Mouse (Mus musculus): ENCODE data around the gene Rara.
A peak's percentile ranks its signal among the peaks of the same experiment; 100 is the strongest.
"Not testable (repeated sequence)": the region's sequence is repeated elsewhere in the genome, so short reads cannot be mapped to it uniquely, and the experiment has no call there.

Gene Rara

DNA sequence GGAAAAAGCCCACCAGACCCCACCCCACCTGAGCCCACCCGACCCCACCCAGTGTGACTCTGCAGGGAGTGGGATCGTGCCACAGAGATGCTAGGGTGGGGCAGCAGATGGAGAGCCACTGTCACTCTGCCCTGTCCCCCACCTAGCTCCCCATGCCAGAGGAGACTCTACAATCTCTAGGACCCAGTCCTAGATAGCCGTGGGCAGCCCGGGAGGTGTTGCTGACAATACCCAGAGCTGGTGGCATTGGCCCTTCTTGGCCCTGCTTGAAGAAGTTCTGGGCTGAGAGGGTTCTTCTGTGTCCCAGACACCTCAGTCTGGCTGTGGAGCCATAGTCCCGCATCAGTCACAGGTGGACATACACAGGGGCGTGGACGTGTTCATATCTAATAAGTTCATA lies 57.9 kb downstream of the Rara start:
- DNase-seq (ENCODE audit: extremely low spot score, low read depth, low spot score): no peak

DNA sequence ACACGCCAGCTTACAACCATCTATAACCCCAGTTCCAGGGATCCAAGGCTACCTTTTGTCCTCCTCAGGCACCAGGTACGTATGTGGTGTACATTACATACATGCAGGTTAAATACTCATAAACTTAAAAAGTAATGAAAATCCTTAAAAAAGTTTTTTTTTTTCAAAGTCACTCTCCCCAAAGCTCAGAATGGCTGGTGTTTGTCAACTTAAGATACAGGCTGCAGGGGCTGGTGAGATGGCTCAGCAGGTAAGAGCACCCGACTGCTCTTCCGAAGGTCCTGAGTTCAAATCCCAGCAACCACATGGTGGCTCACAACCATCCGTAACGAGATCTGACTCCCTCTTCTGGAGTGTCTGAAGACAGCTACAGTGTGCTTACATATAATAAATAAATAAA lies 60.6 kb downstream of the Rara start:
- DNase-seq (ENCODE audit: extremely low spot score, low read depth, low spot score): not testable (repeated sequence)

DNA sequence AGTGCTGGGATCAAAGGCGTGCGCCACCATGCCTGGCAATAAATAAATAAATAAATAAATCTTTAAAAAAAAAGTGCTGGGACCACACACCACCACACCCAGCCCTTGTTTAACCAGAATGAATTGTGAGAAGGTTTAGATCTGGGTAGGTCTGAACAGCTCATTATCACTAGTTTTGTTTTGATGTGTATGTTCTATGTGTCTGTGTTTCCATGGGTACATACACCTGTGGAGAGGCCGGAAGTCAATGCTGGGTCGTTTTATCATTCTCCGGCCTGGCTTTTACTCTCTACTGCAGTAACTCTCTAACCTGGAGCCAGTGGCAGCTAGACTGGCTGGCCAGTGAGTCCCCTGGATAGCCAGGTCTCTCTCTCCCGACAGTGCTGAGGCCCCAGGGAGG lies 63.2 kb downstream of the Rara start:
- no peak for DNase-seq (ENCODE audit: extremely low spot score, low read depth, low spot score)

DNA sequence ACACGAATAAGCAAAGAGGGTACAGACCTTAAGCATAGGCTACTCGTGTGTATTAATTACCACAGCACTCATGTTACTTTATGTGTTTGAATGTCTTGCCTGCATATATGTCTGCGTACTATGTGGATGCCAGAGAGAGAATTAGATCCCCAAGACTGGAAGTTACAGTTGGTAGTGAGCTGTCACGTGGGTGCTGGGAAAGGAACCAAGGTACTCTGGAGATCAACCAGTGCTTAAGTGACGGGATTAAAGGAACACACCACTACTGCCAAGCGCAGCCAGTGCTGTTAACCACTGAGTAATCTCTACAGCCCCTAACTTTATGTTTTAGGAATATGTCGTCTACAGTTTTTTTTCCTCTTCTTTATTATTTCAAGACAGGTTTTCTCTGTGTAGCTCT lies 68.4 kb downstream of the Rara start:
- no peak for DNase-seq (ENCODE audit: extremely low spot score, low read depth, low spot score)

DNA sequence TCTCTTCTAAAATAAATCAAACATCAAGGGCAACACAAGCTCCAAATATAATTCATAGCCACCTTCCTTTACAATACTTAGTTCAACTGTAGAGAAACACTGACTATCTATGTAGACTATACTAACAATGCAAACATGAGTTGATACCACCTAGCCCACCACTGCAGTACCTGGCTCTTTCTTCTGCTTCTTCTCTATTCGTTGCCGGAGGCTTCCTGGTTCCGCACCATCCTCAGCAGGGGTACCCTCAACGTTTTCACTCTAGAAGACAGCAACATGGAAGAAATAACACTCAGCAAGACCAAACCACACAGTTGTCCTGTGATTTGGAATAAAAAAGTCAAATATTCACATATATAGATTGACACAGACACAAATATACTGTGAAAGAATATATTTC lies 70.0 kb downstream of the Rara start:
- DNase-seq (ENCODE audit: extremely low spot score, low read depth, low spot score): no peak

DNA sequence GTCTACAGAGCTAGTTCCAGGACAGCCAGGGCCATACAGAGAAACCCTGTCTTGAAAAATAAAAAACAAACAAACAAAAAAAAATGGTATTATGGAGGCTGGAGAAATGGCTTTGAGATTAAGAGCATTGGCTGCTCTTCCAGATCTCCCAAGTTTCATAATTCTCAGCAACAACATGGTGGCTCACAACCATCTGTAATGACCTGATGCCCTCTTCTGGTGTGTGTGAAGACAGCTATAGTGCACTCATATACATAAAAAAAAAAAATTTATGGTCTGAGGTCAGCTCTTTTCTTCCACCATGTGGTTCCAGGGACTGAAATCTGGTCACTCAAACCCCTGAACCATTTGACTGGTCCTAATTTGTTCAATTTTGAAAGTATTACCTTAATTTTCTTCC lies 71.2 kb downstream of the Rara start:
- DNase-seq (ENCODE audit: extremely low spot score, low read depth, low spot score): no peak

DNA sequence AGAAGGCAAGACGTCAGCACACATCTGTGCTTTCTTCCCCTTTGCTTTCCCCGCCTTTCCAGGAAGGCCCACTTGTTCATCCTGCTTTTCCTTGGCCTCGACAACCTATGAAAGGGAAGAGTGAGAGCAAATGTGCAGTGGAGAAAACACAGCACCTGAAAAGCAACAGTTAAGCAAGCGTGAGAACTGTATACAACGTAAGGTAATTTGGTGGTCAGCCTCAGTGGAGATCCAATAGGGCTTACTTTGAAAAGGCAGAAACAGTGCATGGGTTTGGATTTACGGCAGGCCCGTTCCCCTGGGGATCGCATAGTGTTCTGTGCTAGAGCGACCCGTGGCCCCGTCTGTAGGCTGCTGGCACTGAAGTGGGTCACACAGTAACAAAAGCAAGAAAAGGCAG lies 71.6 kb downstream of the Rara start:
- no peak for DNase-seq (ENCODE audit: extremely low spot score, low read depth, low spot score)

DNA sequence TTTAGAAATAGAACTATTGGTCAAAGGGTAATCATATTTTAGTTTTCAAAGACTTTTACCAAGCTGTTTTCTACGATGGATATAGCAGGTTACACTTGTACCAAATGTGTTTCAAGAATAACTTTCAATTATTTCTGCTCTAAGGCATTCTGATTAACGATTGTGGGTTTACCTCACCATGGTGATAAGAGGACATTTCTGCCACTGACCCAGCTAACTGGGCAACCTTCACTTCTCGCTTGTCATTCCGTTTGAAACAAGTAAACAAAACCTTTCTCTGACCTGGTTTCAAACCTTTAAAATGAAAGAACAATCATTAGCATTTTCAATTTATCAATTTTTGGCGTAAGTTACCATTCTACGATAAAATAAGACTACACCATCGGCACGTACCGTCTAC lies 79.2 kb downstream of the Rara start:
- no peak for DNase-seq (ENCODE audit: extremely low spot score, low read depth, low spot score)

DNA sequence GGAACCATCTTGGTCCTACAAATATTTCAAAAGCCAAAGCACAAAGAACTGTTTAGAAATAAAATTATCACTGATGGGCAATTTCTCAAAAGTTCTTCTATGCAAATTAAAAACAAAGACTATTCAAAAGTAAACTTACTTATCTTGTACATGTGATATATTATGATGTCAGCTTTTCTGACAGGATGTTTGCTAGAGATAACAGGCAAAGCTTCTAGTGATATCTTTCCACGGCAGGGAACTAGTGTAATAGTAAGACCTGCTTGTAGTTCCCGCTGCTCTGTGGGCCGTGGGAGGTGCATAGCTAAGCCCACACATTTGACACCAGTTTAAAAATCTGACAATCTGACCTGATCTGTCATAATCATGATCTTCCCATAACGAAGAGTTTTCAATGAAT lies 82.5 kb downstream of the Rara start:
- DNase-seq (ENCODE audit: extremely low spot score, low read depth, low spot score): no peak

DNA sequence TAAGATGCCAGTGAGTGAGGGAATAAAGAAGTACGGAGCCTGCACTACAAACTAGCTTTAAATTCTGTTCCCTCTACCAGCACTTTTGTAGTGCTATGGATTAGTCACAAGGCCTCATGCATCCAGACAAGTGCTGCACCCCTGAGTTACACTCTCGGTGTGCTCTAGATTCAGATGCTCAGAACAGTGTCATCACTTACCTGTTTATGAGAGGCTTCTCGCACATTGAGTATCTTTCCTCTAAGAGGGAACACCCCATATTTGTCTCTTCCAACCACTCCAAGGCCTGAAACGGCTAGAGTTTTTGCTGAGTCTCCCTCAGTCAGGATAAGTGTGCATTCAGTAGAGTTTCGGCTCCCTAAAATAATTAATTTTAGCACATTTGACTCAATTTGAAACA lies 83.1 kb downstream of the Rara start:
- DNase-seq (ENCODE audit: extremely low spot score, low read depth, low spot score): no peak

DNA sequence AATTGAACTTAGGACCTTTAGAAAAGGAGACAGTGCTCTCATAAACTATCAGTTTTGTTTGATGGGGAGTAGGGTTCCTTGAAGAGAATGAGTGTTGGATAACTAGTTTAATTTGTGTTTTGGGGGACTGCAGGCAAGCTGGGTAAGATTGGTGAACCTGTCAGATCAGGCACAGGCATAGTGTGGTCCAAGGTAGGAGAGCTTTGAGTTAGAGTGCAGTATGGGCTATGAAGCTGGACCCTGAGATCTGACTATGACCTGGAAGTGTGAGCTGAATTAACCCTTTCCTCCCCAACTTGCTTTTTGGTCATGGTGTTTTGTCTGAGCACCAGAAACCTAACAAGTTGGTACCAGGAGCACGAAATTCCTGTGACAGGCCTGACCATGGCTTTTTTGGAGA lies 86.2 kb downstream of the Rara start:
- no peak for DNase-seq (ENCODE audit: extremely low spot score, low read depth, low spot score)

DNA sequence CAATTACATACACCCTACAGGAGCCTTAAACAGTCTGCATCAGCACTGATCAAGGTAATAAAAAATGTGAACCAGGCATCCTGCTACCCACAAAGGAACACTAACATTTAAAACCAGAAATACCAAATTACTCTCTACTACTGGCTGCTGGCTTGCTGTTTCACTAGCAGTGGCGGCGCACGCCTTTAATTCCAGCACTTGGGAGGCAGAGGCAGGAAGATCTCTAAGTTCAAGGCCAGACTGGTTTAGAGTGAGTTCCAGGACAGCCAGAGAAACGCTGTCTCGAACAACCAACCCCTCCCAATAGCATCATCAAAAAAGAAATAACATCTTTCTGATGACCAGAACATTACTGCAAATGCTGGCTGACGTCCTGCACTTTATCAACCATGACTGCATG lies 92.2 kb downstream of the Rara start:
- DNase-seq (ENCODE audit: extremely low spot score, low read depth, low spot score): no peak

DNA sequence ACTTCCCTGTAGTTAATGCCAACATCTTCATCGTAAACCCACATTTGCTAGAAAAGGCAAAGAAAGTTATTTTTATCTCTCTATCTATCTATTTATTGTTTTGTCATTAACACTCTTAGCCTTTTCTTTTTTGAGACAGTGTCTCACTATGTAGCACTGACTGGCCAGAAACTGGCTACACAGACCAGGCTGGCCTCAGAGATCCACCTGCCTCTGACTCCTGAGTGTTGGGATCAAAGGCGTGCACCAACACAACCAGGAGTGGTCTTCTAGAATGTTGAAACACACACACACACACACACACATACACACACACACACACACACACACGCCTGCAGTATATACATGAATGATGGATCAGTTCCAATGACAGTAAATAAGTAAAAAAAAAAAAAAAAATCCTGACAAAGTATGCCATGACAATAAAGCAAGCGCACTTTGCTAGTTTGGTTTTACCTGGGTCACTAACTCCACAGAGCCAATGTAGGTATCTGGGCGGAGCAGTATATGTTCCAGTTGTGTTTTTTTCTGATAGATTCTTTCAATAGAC lies 94.8 kb downstream of the Rara start:
- no peak for DNase-seq (ENCODE audit: extremely low spot score, low read depth, low spot score)

DNA sequence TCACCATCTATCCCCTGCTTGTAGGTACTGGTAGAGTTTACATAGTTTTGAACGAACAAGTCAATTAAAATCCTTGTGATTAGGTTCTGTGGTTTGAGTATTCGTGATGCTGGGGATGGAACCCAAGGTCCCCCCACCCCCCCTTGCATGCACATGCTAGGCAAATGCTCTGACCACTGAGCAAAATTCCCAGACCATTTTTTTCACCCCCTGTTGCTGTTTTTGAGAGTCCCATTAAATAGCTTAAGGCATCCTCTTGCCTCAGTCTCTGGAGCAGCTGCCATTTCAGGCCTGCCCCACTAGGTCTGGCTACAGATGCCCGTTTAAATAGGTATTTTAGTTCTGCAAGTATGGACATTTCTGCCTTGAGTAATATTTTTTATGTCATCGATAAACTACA lies 95.5 kb downstream of the Rara start:
- no peak for DNase-seq (ENCODE audit: extremely low spot score, low read depth, low spot score)

DNA sequence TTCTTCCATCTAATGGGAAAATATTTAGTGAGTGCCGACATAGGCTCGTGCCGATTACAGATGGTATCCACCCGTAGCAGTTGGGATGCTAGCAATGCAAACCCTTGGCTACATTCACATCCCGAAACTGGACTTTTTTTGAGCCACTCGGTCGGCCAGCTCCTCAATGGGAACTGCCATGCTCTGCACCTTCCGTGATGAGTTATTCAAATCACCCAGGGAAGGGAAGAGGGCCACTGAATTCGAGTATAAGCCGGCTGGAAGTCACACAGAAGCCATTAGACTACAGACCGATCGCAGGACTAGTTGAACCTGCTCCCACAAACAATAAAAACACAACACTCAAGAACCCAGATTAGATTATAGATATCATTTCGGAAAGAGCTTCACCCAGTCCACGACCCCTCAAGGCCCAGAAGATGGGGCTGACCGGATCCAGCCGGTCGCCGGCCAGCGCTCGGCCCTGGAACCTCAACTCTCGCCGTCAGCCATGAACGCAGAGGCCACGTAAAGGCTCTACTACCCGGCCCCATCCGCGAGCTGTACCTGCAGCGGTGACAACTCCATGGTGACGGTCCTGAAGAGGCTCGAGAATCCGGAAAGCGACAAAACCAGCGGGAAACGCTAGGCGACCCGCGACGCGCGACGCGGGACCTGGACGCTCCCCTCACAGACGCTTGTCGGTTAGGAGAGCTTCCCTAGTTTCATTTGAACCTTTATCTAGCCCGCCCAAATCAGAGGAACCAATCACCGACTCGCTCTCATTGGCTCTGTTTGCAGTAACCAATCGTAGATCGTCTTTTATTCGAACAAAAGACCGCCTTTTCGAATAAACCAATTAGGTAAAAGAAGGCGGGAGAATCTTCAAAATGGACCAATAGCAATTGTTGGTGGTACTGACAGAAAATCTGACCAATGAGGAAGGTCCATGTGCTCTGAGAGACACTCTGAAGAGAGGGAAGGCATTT lies 96.2 kb downstream of the Rara start, which contains the start of gene Top2a:
Gene Top2a, minus strand, starts transcription at position 690 of the 968 bp plus-strand sequence.
- DNase-seq (ENCODE audit: extremely low spot score, low read depth, low spot score): peak; percentile 100

All from hindlimb bud, embryonic 11.5 days (tissue).